Mouse (Mus musculus): ENCODE data around the gene Poc1a.

- TF ChIP-seq CTCF (IDR thresholded peaks at IDR 0.05; ENCODE audit: extremely low read depth, insufficient read depth, low read length): no peak
- no peak for TF ChIP-seq POLR2A (IDR thresholded peaks at IDR 0.05; ENCODE audit: extremely low read depth, insufficient read depth, low read length)
Observed at GRCm38 (mm10) chr9:106237878-106238277, 43.0 kb upstream of the Poc1a start.
